Mouse (Mus musculus) MEL (cell line): ENCODE measurements at regions not wholly inside any gene's neighbourhood (a gene's known extent, or its start where the extent isn't known, plus 50 kb on each side); places are given as distances from the start of the nearest gene placed in this dataset.

Experiments used
- DNase-seq: peaks from one replicate; pipeline ENCODE4 v3.0.0; 2011; ENCODE audit warnings: low read depth, low spot score
- H3K27ac ChIP-seq: 2 replicates; pipeline ENCODE4 v1.5.1; 2012; ENCODE audit warnings: low read depth, mild to moderate bottlenecking, control low read depth, low read length, moderate library complexity; ENCODE audit not compliant: control insufficient read depth
- H3K27me3 ChIP-seq, 2 experiments: fragments of 150-350 bp in 1 of 2; sonication (generic) in 1 of 2; 2 replicates each; pipeline ENCODE4 v1.6.1; 2012; ENCODE audit warnings: low read length in 2 of 2, mild to moderate bottlenecking in 2 of 2, improper control_type of control experiment in 1 of 2, moderate library complexity in 1 of 2; ENCODE audit not compliant: insufficient read depth in 2 of 2, control insufficient read depth in 1 of 2
- H3K36me3 ChIP-seq, 2 experiments: 2 replicates each; pipeline ENCODE4 v1.6.1; 2012 to 2014; ENCODE audit warnings: low read length in 2 of 2, improper control_type of control experiment in 1 of 2, inconsistent platforms in 1 of 2, mild to moderate bottlenecking in 1 of 2; ENCODE audit not compliant: insufficient read depth in 2 of 2, control insufficient read depth in 1 of 2
- H3K4me1 ChIP-seq, 2 experiments: fragments of 150-350 bp in 1 of 2; sonication (generic) in 1 of 2; 2 replicates each; pipeline ENCODE4 v1.6.1; 2012; ENCODE audit warnings: low read length in 2 of 2, improper control_type of control experiment in 1 of 2, mild to moderate bottlenecking in 1 of 2; ENCODE audit not compliant: insufficient read depth in 2 of 2, control insufficient read depth in 1 of 2
- H3K4me3 ChIP-seq, 2 experiments: fragments of 150-350 bp in 1 of 2; sonication (generic) in 1 of 2; 2 replicates each; pipeline ENCODE4 v1.5.1; 2012; ENCODE audit warnings: low read depth in 2 of 2, low read length in 2 of 2, mild to moderate bottlenecking in 2 of 2, moderate library complexity in 2 of 2, control low read depth in 1 of 2, improper control_type of control experiment in 1 of 2; ENCODE audit not compliant: control insufficient read depth in 1 of 2, insufficient read depth in 1 of 2
- H3K79me2 ChIP-seq: 2 replicates; pipeline ENCODE4 v1.6.1; 2012; ENCODE audit warnings: mild to moderate bottlenecking, low read length, moderate library complexity; ENCODE audit not compliant: control insufficient read depth, poor library complexity, insufficient read depth
- H3K9ac ChIP-seq: 2 replicates; pipeline ENCODE4 v1.6.1; 2012; ENCODE audit warnings: low read depth, mild to moderate bottlenecking, control low read depth, low read length, moderate library complexity; ENCODE audit not compliant: control insufficient read depth, poor library complexity, severe bottlenecking
- H3K9me3 ChIP-seq: fragments of 150-350 bp; sonication (generic); replicated peaks from 2 replicates; pipeline ENCODE4 v1.6.1; 2012; ENCODE audit warnings: mild to moderate bottlenecking, low read length, improper control_type of control experiment, moderate library complexity; ENCODE audit not compliant: insufficient read depth
- CTCF ChIP-seq, 3 experiments: IDR thresholded peaks in 2 of 3; conservative IDR thresholded peaks in 1 of 3; 2 replicates each; pipeline ENCODE4 v1.5.1; 2011 to 2012; ENCODE audit warnings: low read length in 3 of 3, low read depth in 2 of 3, mild to moderate bottlenecking in 2 of 3, improper control_type of control experiment in 1 of 3, inconsistent platforms in 1 of 3, mixed read lengths in 1 of 3, moderate library complexity in 1 of 3; ENCODE audit not compliant: control insufficient read depth in 1 of 3, insufficient read depth in 1 of 3, poor library complexity in 1 of 3, severe bottlenecking in 1 of 3
- E2F4 ChIP-seq: IDR thresholded peaks from 2 replicates; pipeline ENCODE4 v1.6.1; 2011; ENCODE audit warnings: low read depth, low read length, improper control_type of control experiment, borderline replicate concordance
- EP300 ChIP-seq, 2 experiments: IDR thresholded peaks; 2 replicates each; pipeline ENCODE4 v1.6.1; 2011; ENCODE audit warnings: improper control_type of control experiment in 2 of 2, low read length in 2 of 2, low read depth in 1 of 2, mild to moderate bottlenecking in 1 of 2
- JUND ChIP-seq: IDR thresholded peaks from 2 replicates; pipeline ENCODE4 v1.6.1; 2011; ENCODE audit warnings: low read depth, mild to moderate bottlenecking, improper control_type of control experiment, low read length
- MAX ChIP-seq: IDR thresholded peaks from 2 replicates; pipeline ENCODE4 v1.6.1; 2011; ENCODE audit warnings: low read length, improper control_type of control experiment
- MYB ChIP-seq: IDR thresholded peaks from 2 replicates; pipeline ENCODE4 v1.6.1; 2011; ENCODE audit warnings: mild to moderate bottlenecking, low read depth, low read length, improper control_type of control experiment
- NELFE ChIP-seq: IDR thresholded peaks from 2 replicates; pipeline ENCODE4 v1.6.1; 2011; ENCODE audit warnings: low read depth, low read length, improper control_type of control experiment
- RAD21 ChIP-seq: IDR thresholded peaks from 2 replicates; pipeline ENCODE4 v1.6.1; 2011; ENCODE audit warnings: mild to moderate bottlenecking, low read depth, low read length, improper control_type of control experiment
- TAL1 ChIP-seq: IDR thresholded peaks from 2 replicates; pipeline ENCODE4 v1.6.1; 2012; ENCODE audit warnings: mild to moderate bottlenecking, inconsistent platforms, low read length, moderate library complexity, mixed read lengths
- UBTF ChIP-seq: IDR thresholded peaks from 2 replicates; pipeline ENCODE4 v1.6.1; 2012; ENCODE audit warnings: low read depth, mild to moderate bottlenecking, inconsistent platforms, low read length, improper control_type of control experiment, moderate library complexity, borderline replicate concordance; ENCODE audit not compliant: insufficient read depth
- USF1 ChIP-seq: IDR thresholded peaks from 2 replicates; pipeline ENCODE4 v1.6.1; 2014; ENCODE audit warnings: low read depth, mild to moderate bottlenecking, inconsistent platforms, low read length, improper control_type of control experiment, moderate library complexity
- USF2 ChIP-seq, 2 experiments: IDR thresholded peaks; 2 replicates each; pipeline ENCODE4 v1.6.1; 2011 to 2012; ENCODE audit warnings: improper control_type of control experiment in 2 of 2, low read length in 2 of 2, borderline replicate concordance in 1 of 2, inconsistent platforms in 1 of 2, low read depth in 1 of 2, mild to moderate bottlenecking in 1 of 2; ENCODE audit not compliant: insufficient read depth in 1 of 2
- ZC3H11A ChIP-seq: IDR thresholded peaks from 2 replicates; pipeline ENCODE4 v1.6.1; 2012; ENCODE audit warnings: low read depth, mild to moderate bottlenecking, inconsistent platforms, low read length, improper control_type of control experiment
- ZNF384 ChIP-seq: IDR thresholded peaks from 2 replicates; pipeline ENCODE4 v1.6.1; 2012; ENCODE audit warnings: low read depth, mild to moderate bottlenecking, inconsistent platforms, low read length, improper control_type of control experiment

DNA sequence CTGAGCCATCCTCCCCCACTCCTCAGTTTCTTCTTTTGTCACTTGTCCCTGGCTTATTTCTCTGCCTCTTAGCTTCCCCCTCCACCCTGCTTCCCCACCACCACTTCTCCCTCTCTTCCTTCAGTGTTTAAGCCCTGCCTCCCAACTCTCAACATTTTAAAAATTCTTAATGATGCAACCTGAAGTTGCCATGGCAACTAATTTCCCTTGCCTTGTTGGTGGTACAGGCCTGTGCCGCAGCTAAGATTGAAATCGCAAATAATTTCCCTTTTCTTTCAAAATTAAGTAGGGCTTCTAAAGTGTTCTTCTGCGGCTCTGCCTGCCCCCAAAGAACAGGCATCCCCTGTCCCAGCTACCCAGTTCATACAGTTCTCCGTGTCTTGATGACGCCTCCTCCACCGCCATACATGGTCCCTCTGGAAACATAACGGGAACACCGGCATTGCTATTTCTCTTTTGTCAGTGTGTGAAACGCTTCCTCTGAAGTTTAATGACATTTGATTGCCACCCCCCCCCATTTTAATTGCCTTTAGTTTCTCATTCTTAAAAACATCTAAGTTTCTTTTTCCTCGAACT is 92.6 kb upstream of the Vrk1 start:
- DNase-seq = no peak
- Histone ChIP-seq H3K79me2 (no peaks in the 10 kb centered on the region), H3K4me3 (no peak overlapping the region), H3K9me3 (no peaks in the 10 kb centered on the region), H3K9ac (no peak overlapping the region), H3K4me1 (no peaks in the 10 kb centered on the region), H3K36me3 (no peaks in the 10 kb centered on the region), H3K27ac (no peak overlapping the region), H3K27me3 (no peaks in the 10 kb centered on the region)
- no peak for TF ChIP-seq JUND
- no peak for TF ChIP-seq ZNF384
- TF ChIP-seq TAL1 = no peak
- no peak for TF ChIP-seq USF1

GRCm38 (mm10) chr12:105918775-105919174 is 91.3 kb upstream of the Vrk1 start:
- H3K36me3 ChIP-seq = no peaks in the 10 kb centered on the region
- no peaks in the 10 kb centered on the region for H3K9me3 ChIP-seq
- no peak overlapping the region for H3K4me3 ChIP-seq
- H3K4me1 ChIP-seq = no peaks in the 10 kb centered on the region
- DNase-seq = no peak
- H3K9ac ChIP-seq = no peak overlapping the region
- no peak for TF ChIP-seq USF2 (IDR thresholded peaks at IDR 0.05; ENCODE audit: borderline replicate concordance in 1 of 2, insufficient read depth in 1 of 2, low read depth in 1 of 2, low read length in 2 of 2)
- TF ChIP-seq MYB = no peak
- no peak for TF ChIP-seq E2F4
- TF ChIP-seq UBTF = no peak
- TF ChIP-seq ZC3H11A = no peak
- no peak overlapping the region for H3K27ac ChIP-seq
- no peaks in the 10 kb centered on the region for H3K27me3 ChIP-seq
- H3K79me2 ChIP-seq = no peaks in the 10 kb centered on the region

DNA sequence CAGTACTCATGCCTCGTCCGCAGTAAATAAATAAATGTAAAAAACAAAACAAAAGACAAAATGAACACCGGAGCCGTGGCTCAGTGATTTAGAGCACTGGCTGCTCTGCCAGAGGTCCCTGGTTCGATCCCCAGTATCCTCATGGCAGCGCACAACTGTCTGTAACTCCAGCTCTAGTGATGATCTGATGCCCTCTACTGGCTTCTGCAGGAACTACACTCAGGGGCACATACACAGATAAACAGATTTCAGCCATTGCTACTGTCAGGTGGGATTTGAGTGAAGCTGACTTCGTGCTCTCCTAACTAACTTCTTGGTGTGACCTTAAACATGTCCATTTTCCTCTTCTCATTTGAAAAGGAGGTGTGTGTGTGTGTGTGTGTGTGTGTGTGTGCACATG is 82.8 kb upstream of the Vrk1 start:
- H3K36me3 ChIP-seq = no peaks in the 10 kb centered on the region
- DNase-seq = peak; percentile 23
- H3K27ac ChIP-seq = no peak overlapping the region
- no peaks in the 10 kb centered on the region for H3K79me2 ChIP-seq
- H3K9ac ChIP-seq = no peak overlapping the region
- no peaks in the 10 kb centered on the region for H3K27me3 ChIP-seq
- TF ChIP-seq EP300 (IDR thresholded peaks at IDR 0.05; ENCODE audit: low read depth in 1 of 2, low read length in 2 of 2) (no peak), TAL1 (no peak), NELFE (no peak), MAX (no peak), RAD21 (peak; percentile 27), CTCF (IDR thresholded peaks at IDR 0.05 in 2 of 3, conservative IDR thresholded peaks at IDR 0.05 in 1 of 3; ENCODE audit: control insufficient read depth in 1 of 3, insufficient read depth in 1 of 3, low read depth in 2 of 3, low read length in 3 of 3, poor library complexity in 1 of 3, severe bottlenecking in 1 of 3) (peak in 2 of 3 experiments; percentile 37 to 57; a peak in 4 of 6 replicates)
- no peak overlapping the region for H3K4me3 ChIP-seq
- H3K9me3 ChIP-seq = no peaks in the 10 kb centered on the region
- no peaks in the 10 kb centered on the region for H3K4me1 ChIP-seq
